Mouse (Mus musculus) midbrain, embryonic 13.5 days (tissue): ENCODE measurements at regions not wholly inside any gene's neighbourhood (a gene's known extent, or its start where the extent isn't known, plus 50 kb on each side); places are given as distances from the start of the nearest gene placed in this dataset.
"Not testable (repeated sequence)": the region's sequence is repeated elsewhere in the genome, so short reads cannot be mapped to it uniquely, and the experiment has no call there.

Experiments
- ATAC-seq: fragments of 200-750 bp; cut with Nextera tagmentation; 2 replicates; pipeline ENCODE4 v1.8.0; 2017; ENCODE audit warnings: mild to moderate bottlenecking, moderate TSS enrichment, moderate library complexity
- H3K27ac ChIP-seq: fragments of 300-500 bp; sonication (generic); 2 replicates; pipeline ENCODE4 v1.5.1; 2015; ENCODE audit warnings: inconsistent platforms, mild to moderate bottlenecking, moderate library complexity
- H3K27me3 ChIP-seq: fragments of 300-500 bp; sonication (generic); 2 replicates; pipeline ENCODE4 v1.6.1; 2015; ENCODE audit warnings: mild to moderate bottlenecking, inconsistent platforms
- H3K36me3 ChIP-seq: fragments of 300-500 bp; sonication (generic); 2 replicates; pipeline ENCODE4 v1.6.1; 2015; ENCODE audit warnings: mild to moderate bottlenecking, inconsistent platforms
- H3K4me1 ChIP-seq: fragments of 300-500 bp; sonication (generic); replicated peaks from 2 replicates; pipeline ENCODE4 v1.6.1; 2015; ENCODE audit warnings: inconsistent platforms
- H3K4me2 ChIP-seq: fragments of 300-500 bp; sonication (generic); replicated peaks from 2 replicates; pipeline ENCODE4 v1.6.1; 2015; ENCODE audit warnings: moderate library complexity, mild to moderate bottlenecking, inconsistent platforms
- H3K4me3 ChIP-seq: fragments of 300-500 bp; sonication (generic); replicated peaks from 2 replicates; pipeline ENCODE4 v1.5.1; 2015; ENCODE audit warnings: mild to moderate bottlenecking, inconsistent platforms
- H3K9ac ChIP-seq: fragments of 300-500 bp; sonication (generic); replicated peaks from 2 replicates; pipeline ENCODE4 v1.6.1; 2015; ENCODE audit warnings: mild to moderate bottlenecking, inconsistent platforms
- H3K9me3 ChIP-seq: fragments of 300-500 bp; sonication (generic); 2 replicates; pipeline ENCODE4 v1.6.1; 2016; ENCODE audit warnings: mild to moderate bottlenecking, inconsistent platforms
- WGBS: fragments of 180-500 bp; shearing (Covaris S2); methylation state at CpG from one replicate; pipeline ENCODE4 v1.1.7; 2015; 5-methylcytosine and 5-hydroxymethylcytosine counted together

GRCm38 (mm10) chr10:10188113-10188512 lies 284.0 kb downstream of the Adgb start:
- no peak for ATAC-seq
- Histone ChIP-seq H3K4me3 (no peak overlapping the region), H3K9me3 (no peaks in the 10 kb centered on the region), H3K4me1 (0 out of 2 replicates have a peak, but pooled peaks cover 6% of the 10 kb centered on the region), H3K36me3 (no peaks in the 10 kb centered on the region), H3K27me3 (no peaks in the 10 kb centered on the region), H3K4me2 (no peak overlapping the region), H3K9ac (no peak overlapping the region), H3K27ac (no peak overlapping the region)
- 71% methylated on average over 5 of the region's 5 CpGs for WGBS

DNA sequence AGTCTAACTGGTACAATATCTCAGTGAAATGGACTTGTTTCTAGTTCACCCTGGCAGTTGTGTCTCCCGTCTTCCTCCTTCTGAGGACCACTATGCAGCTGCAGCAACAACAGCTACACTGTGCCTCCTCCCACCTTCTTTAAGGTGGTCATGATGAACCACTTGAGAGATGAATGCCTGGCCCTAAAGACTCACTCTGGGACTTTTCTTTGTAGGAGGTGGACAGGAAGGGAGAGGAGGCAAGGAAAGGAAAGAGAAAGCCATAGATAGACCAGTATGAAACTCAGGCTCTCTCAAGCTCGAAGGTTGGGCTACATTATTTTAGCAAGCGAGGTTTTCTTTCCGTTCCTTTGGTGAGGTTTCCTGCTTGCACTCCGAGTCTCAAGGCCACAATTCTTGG lies 285.4 kb downstream of the Adgb start:
- WGBS = 90% methylated on average over 5 of the region's 5 CpGs
- Histone ChIP-seq H3K27me3 (no peaks in the 10 kb centered on the region), H3K36me3 (no peaks in the 10 kb centered on the region), H3K4me2 (no peak overlapping the region), H3K27ac (no peak overlapping the region), H3K4me3 (no peak overlapping the region), H3K9ac (no peak overlapping the region), H3K9me3 (no peaks in the 10 kb centered on the region), H3K4me1 (0 out of 2 replicates have a peak, but pooled peaks cover 6% of the 10 kb centered on the region)
- ATAC-seq = no peak

DNA sequence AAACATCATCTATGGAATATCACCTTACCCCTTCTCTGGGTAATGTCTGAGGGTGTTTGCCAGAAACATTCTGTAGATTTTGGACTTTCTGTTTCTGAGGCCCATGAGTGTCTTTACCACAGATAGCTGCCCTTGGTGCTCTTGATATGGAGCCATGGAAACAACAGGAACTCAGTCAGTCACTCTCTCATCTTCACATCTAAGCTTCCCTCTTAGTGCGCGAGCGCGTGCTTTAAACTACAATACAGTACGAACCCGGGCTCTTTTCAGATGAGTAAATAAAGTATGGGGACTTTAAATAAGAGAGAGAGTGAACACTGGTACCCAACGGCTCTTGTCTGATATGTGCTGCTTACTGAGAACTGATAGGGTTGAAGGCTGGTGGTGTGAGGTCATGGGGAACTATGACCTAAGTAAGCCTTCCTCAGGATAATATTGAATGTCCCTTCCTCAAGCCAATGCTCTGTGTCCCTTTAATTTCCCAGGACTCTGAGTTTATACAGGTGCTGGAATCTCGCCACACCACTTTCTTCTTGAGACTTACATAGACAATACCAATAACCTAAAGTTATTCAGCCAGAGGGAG lies 284.5 kb upstream of the Stxbp5 start:
- Histone ChIP-seq H3K9ac (no peak overlapping the region), H3K4me3 (no peak overlapping the region), H3K27me3 (no peaks in the 10 kb centered on the region), H3K4me1 (0 out of 2 replicates have a peak, but pooled peaks cover 6% of the 10 kb centered on the region), H3K4me2 (no peak overlapping the region), H3K27ac (no peak overlapping the region), H3K36me3 (no peaks in the 10 kb centered on the region), H3K9me3 (no peaks in the 10 kb centered on the region)
- no peak for ATAC-seq
- 89% methylated on average over 8 of the region's 8 CpGs for WGBS

GRCm38 (mm10) chr10:10184386-10184785 lies 283.5 kb upstream of the Stxbp5 start:
- no peak for ATAC-seq
- H3K36me3 ChIP-seq = no peaks in the 10 kb centered on the region
- no peaks in the 10 kb centered on the region for H3K9me3 ChIP-seq
- WGBS = 78% methylated on average over 5 of the region's 5 CpGs
- no peak overlapping the region for H3K4me2 ChIP-seq
- H3K4me1 ChIP-seq = 0 out of 2 replicates have a peak, but pooled peaks cover 6% of the 10 kb centered on the region
- H3K4me3 ChIP-seq = no peak overlapping the region
- H3K9ac ChIP-seq = no peak overlapping the region
- no peaks in the 10 kb centered on the region for H3K27me3 ChIP-seq
- H3K27ac ChIP-seq = no peak overlapping the region

DNA sequence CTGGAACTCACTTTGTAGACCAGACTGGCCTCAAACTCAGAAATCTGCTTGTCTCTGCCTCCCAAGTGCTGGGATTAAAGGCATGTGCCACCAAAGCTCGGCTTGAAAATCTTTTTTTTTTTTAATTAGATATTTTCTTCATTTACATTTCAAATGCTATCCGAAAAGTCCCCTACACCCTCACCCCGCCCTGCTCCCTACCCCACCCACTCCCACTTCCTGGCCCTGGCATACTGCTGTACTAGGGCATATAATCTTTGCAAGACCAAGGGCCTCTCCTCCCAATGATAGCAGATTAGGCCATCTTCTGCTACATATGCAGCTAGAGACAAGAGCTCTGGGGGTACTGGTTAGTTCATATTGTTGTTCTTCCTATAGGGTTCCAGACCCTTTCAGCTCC lies 276.2 kb upstream of the Stxbp5 start:
- not testable (repeated sequence) for ATAC-seq

More for the DNA sequence above, 276.2 kb upstream of the Stxbp5 start:
- not testable (repeated sequence) for H3K4me2 ChIP-seq, H3K27ac ChIP-seq, H3K4me1 ChIP-seq, H3K36me3 ChIP-seq, H3K4me3 ChIP-seq, H3K27me3 ChIP-seq, H3K9ac ChIP-seq, H3K9me3 ChIP-seq
- WGBS = 87% methylated on average over 3 of the region's 3 CpGs
